Mouse (Mus musculus) hindbrain, embryonic 14.5 days (tissue): ENCODE data around the gene Cfap126. TPM values are rescaled to one million over a fixed set of nuclear protein-coding genes. Genes with fewer than 3 reads are reported as not detected.
"Not testable (repeated sequence)": the region's sequence is repeated elsewhere in the genome, so short reads cannot be mapped to it uniquely, and the experiment has no call there.

Experiments
- ATAC-seq: fragments of 200-750 bp; cut with Nextera tagmentation; 2 replicates; pipeline ENCODE4 v1.8.0; 2017; ENCODE audit warnings: moderate number of reproducible peaks, mild to moderate bottlenecking, moderate TSS enrichment, moderate library complexity; ENCODE audit not compliant: low FRiP score
- DNase-seq: peaks from one replicate; pipeline ENCODE4 v3.0.0-alpha.2; 2015; ENCODE audit warnings: low spot score
- H3K27ac ChIP-seq: fragments of 300-500 bp; sonication (generic); 2 replicates; pipeline ENCODE4 v1.5.1; 2014; ENCODE audit warnings: mild to moderate bottlenecking, moderate library complexity
- H3K27me3 ChIP-seq: fragments of 300-500 bp; sonication (generic); 2 replicates; pipeline ENCODE4 v1.6.1; 2014; ENCODE audit warnings: mild to moderate bottlenecking, low read length, mixed read lengths; ENCODE audit not compliant: control insufficient read depth, insufficient read depth
- H3K36me3 ChIP-seq: fragments of 300-500 bp; sonication (generic); replicated peaks from 2 replicates; pipeline ENCODE4 v1.6.1; 2014; ENCODE audit not compliant: control insufficient read depth, insufficient read depth
- H3K4me1 ChIP-seq: fragments of 300-500 bp; sonication (generic); replicated peaks from 2 replicates; pipeline ENCODE4 v1.6.1; 2014; ENCODE audit warnings: antibody characterized with exemption, low read length, mixed read lengths; ENCODE audit not compliant: control insufficient read depth, insufficient read depth
- H3K4me2 ChIP-seq: fragments of 300-500 bp; sonication (generic); replicated peaks from 2 replicates; pipeline ENCODE4 v1.6.1; 2014; ENCODE audit warnings: mild to moderate bottlenecking, moderate library complexity
- H3K4me3 ChIP-seq: fragments of 300-500 bp; sonication (generic); replicated peaks from 2 replicates; pipeline ENCODE4 v1.5.1; 2014; ENCODE audit warnings: mild to moderate bottlenecking, low read length
- H3K9ac ChIP-seq: fragments of 300-500 bp; sonication (generic); 2 replicates; pipeline ENCODE4 v1.6.1; 2014
- H3K9me3 ChIP-seq: fragments of 300-500 bp; sonication (generic); 2 replicates; pipeline ENCODE4 v1.6.1; 2016; ENCODE audit warnings: low read length; ENCODE audit not compliant: control insufficient read depth
- WGBS: fragments of 180-500 bp; shearing (Covaris S2); extraction: QIAGEN DNeasy Blood & Tissue Kit; methylation state at CpG from one replicate; pipeline ENCODE4 v1.1.7; 2014; 5-methylcytosine and 5-hydroxymethylcytosine counted together
- polyA plus RNA-seq: library from polyadenylated mRNA; unstranded; fragments of >200 nt; fragmentation: Nextera tagmentation; extraction: Ambion mirVana; gene quantifications from 2 replicates; pipeline ENCODE4 v1.2.1, GENCODE M21; 2014

Cfap126 gene
- polyA plus RNA-seq, 1 experiment from 2014 or later: 20.3 TPM

- peak overlapping the region; percentile 40 for H3K4me2 ChIP-seq
- H3K27ac ChIP-seq, H3K9ac ChIP-seq, H3K36me3 ChIP-seq, H3K4me1 ChIP-seq, ATAC-seq, H3K9me3 ChIP-seq: not testable (repeated sequence)
- 4% methylated on average over 10 of the region's 10 CpGs for WGBS
- H3K4me3 ChIP-seq: 0 out of 2 replicates have a peak overlapping the region, but pooled peaks have one; percentile 7
- peaks cover 17% of the 10 kb centered on the region for H3K27me3 ChIP-seq
- DNase-seq: peak; percentile 24
These were observed 25.4 kb upstream of the Cfap126 start for GRCm38 (mm10) chr1:171088237-171088869.

GRCm38 (mm10) chr1:171089891-171090290 lies 23.8 kb upstream of the Cfap126 start:
- ATAC-seq (no peak), DNase-seq (no peak)
- Histone ChIP-seq H3K4me3 (no peak overlapping the region), H3K9ac (no peak overlapping the region), H3K4me1 (no peaks in the 10 kb centered on the region), H3K27me3 (peaks cover 25% of the 10 kb centered on the region), H3K27ac (no peak overlapping the region), H3K9me3 (no peaks in the 10 kb centered on the region), H3K4me2 (no peak overlapping the region), H3K36me3 (no peaks in the 10 kb centered on the region)
- 91% methylated on average over 1 of the region's 1 CpGs for WGBS

GRCm38 (mm10) chr1:171090761-171091160 lies 23.0 kb upstream of the Cfap126 start:
- no peak overlapping the region for H3K4me2 ChIP-seq
- ATAC-seq: no peak
- no peak overlapping the region for H3K4me3 ChIP-seq
- no peak overlapping the region for H3K27ac ChIP-seq
- no peaks in the 10 kb centered on the region for H3K9me3 ChIP-seq
- peaks cover 30% of the 10 kb centered on the region for H3K27me3 ChIP-seq
- DNase-seq: no peak
- 80% methylated on average over 2 of the region's 2 CpGs for WGBS
- H3K9ac ChIP-seq: no peak overlapping the region
- H3K36me3 ChIP-seq: no peaks in the 10 kb centered on the region
- no peaks in the 10 kb centered on the region for H3K4me1 ChIP-seq

- no peaks in the 10 kb centered on the region for H3K4me1 ChIP-seq
- H3K4me3 ChIP-seq: no peak overlapping the region
- no peak for DNase-seq
- H3K36me3 ChIP-seq: no peaks in the 10 kb centered on the region
- 85% methylated on average over 4 of the region's 4 CpGs for WGBS
- H3K9ac ChIP-seq: no peak overlapping the region
- ATAC-seq: no peak
- no peak overlapping the region for H3K4me2 ChIP-seq
- no peaks in the 10 kb centered on the region for H3K9me3 ChIP-seq
- no peak overlapping the region for H3K27ac ChIP-seq
- 0 out of 2 replicates have a peak, but pooled peaks cover 15% of the 10 kb centered on the region for H3K27me3 ChIP-seq
These were observed 19.3 kb upstream of the Cfap126 start for GRCm38 (mm10) chr1:171094424-171094823.

GRCm38 (mm10) chr1:171096110-171096964 lies 17.4 kb upstream of the Cfap126 start:
- Histone ChIP-seq H3K27me3 (0 out of 2 replicates have a peak, but pooled peaks cover 13% of the 10 kb centered on the region), H3K9ac (no peak overlapping the region), H3K27ac (no peak overlapping the region), H3K9me3 (no peaks in the 10 kb centered on the region), H3K36me3 (no peaks in the 10 kb centered on the region), H3K4me2 (peak overlapping the region; percentile 15; the same call in 1 of the 2 replicates), H3K4me3 (no peak overlapping the region), H3K4me1 (no peaks in the 10 kb centered on the region)
- DNase-seq (no peak), ATAC-seq (0 out of 2 replicates have a peak, but pooled peaks have one; percentile 11)
- WGBS: 18% methylated on average over 10 of the region's 10 CpGs

GRCm38 (mm10) chr1:171097136-171097535 lies 16.6 kb upstream of the Cfap126 start:
- Histone ChIP-seq H3K4me3 (no peak overlapping the region), H3K27me3 (0 out of 2 replicates have a peak, but pooled peaks cover 13% of the 10 kb centered on the region), H3K4me1 (no peaks in the 10 kb centered on the region), H3K9me3 (no peaks in the 10 kb centered on the region), H3K36me3 (no peaks in the 10 kb centered on the region), H3K27ac (no peak overlapping the region), H3K9ac (no peak overlapping the region), H3K4me2 (no peak overlapping the region)
- DNase-seq (no peak), ATAC-seq (no peak)

- H3K36me3 ChIP-seq: no peaks in the 10 kb centered on the region
- H3K4me3 ChIP-seq: no peak overlapping the region
- H3K27ac ChIP-seq: no peak overlapping the region
- ATAC-seq (no peak), DNase-seq (no peak)
- H3K4me1 ChIP-seq: no peaks in the 10 kb centered on the region
- WGBS: 55% methylated on average over 2 of the region's 2 CpGs
- H3K4me2 ChIP-seq: no peak overlapping the region
- H3K27me3 ChIP-seq: 0 out of 2 replicates have a peak, but pooled peaks cover 13% of the 10 kb centered on the region
- H3K9ac ChIP-seq: no peak overlapping the region
- no peaks in the 10 kb centered on the region for H3K9me3 ChIP-seq
These were observed 16.1 kb upstream of the Cfap126 start for GRCm38 (mm10) chr1:171097612-171098011.

- H3K4me2 ChIP-seq: no peak overlapping the region
- no peaks in the 10 kb centered on the region for H3K36me3 ChIP-seq
- 0 out of 2 replicates have a peak, but pooled peaks cover 6% of the 10 kb centered on the region for H3K4me1 ChIP-seq
- no peaks in the 10 kb centered on the region for H3K9me3 ChIP-seq
- ATAC-seq: no peak
- 51% methylated on average over 2 of the region's 2 CpGs for WGBS
- no peaks in the 10 kb centered on the region for H3K27me3 ChIP-seq
- DNase-seq: no peak
- no peak overlapping the region for H3K9ac ChIP-seq
- H3K27ac ChIP-seq: no peak overlapping the region
- H3K4me3 ChIP-seq: no peak overlapping the region
These were observed 12.7 kb upstream of the Cfap126 start for GRCm38 (mm10) chr1:171101033-171101432.

GRCm38 (mm10) chr1:171101733-171102546 lies 11.8 kb upstream of the Cfap126 start:
- Histone ChIP-seq H3K36me3 (no peaks in the 10 kb centered on the region), H3K9ac (peak overlapping the region; percentile 80), H3K27ac (peak overlapping the region; percentile 86), H3K4me1 (0 out of 2 replicates have a peak, but pooled peaks cover 6% of the 10 kb centered on the region), H3K27me3 (no peaks in the 10 kb centered on the region), H3K9me3 (no peaks in the 10 kb centered on the region), H3K4me2 (peak overlapping the region; percentile 56), H3K4me3 (peak overlapping the region; percentile 68)
- under 1% methylated on average over 40 of the region's 40 CpGs for WGBS
- peak; percentile 95 for DNase-seq
- ATAC-seq: peak; percentile 89
